Mouse (Mus musculus) ovary, postnatal 14 days (tissue): Measurements from ENCODE around the gene Slc39a7.

ENCODE experiments used
- DNase-seq: peaks from one replicate; pipeline ENCODE4 v3.0.0; 2022; ENCODE audit warnings: low spot score

The Slc39a7 gene

GRCm38 (mm10) chr17:34031465-34032173 lies at the start of gene Slc39a7, which contains the start of gene Rxrb:
Gene Slc39a7, minus strand, starts transcription at chr17:34031682.
Gene Rxrb, plus strand, starts transcription at chr17:34031812.
- DNase-seq, result peak; percentile 100

GRCm38 (mm10) chr17:34079621-34080020 lies 48.1 kb upstream of the Slc39a7 start:
- peak; percentile 11 for DNase-seq

- no peak for DNase-seq
These were observed 47.5 kb upstream of the Slc39a7 start for GRCm38 (mm10) chr17:34079002-34079401.

- DNase-seq, result no peak
These were observed 46.7 kb upstream of the Slc39a7 start for GRCm38 (mm10) chr17:34078148-34078547.

GRCm38 (mm10) chr17:34077549-34077948 lies 46.1 kb upstream of the Slc39a7 start:
- peak; percentile 61 for DNase-seq

GRCm38 (mm10) chr17:34075271-34075670 lies 43.8 kb upstream of the Slc39a7 start:
- peak; percentile 65 for DNase-seq

GRCm38 (mm10) chr17:34072091-34072490 lies 40.6 kb upstream of the Slc39a7 start:
- DNase-seq, result no peak

- DNase-seq, result no peak
These were observed 37.4 kb upstream of the Slc39a7 start for GRCm38 (mm10) chr17:34068864-34069263.

- no peak for DNase-seq
These were observed 25.7 kb upstream of the Slc39a7 start for GRCm38 (mm10) chr17:34057224-34057623.

GRCm38 (mm10) chr17:34047404-34048050 lies 16.0 kb upstream of the Slc39a7 start:
- no peak for DNase-seq

GRCm38 (mm10) chr17:34045941-34046340 lies 14.5 kb upstream of the Slc39a7 start:
- DNase-seq, result no peak

GRCm38 (mm10) chr17:34039562-34040450 lies 8.3 kb upstream of the Slc39a7 start:
- no peak for DNase-seq

GRCm38 (mm10) chr17:34038878-34039561 lies 7.5 kb upstream of the Slc39a7 start, which contains the start of gene Col11a2:
Gene Col11a2, plus strand, starts transcription at chr17:34039437.
- no peak for DNase-seq

- DNase-seq, result no peak
These were observed 7.0 kb upstream of the Slc39a7 start for GRCm38 (mm10) chr17:34038440-34038839.

- no peak for DNase-seq
These were observed 5.8 kb upstream of the Slc39a7 start for GRCm38 (mm10) chr17:34037241-34037640.

GRCm38 (mm10) chr17:34036647-34037046 lies 5.2 kb upstream of the Slc39a7 start:
- DNase-seq, result no peak

GRCm38 (mm10) chr17:34035517-34035916 lies 4.0 kb upstream of the Slc39a7 start:
- no peak for DNase-seq

- no peak for DNase-seq
These were observed 2.6 kb upstream of the Slc39a7 start for GRCm38 (mm10) chr17:34034064-34034463.

GRCm38 (mm10) chr17:34033441-34033840 lies 2.0 kb upstream of the Slc39a7 start:
- no peak for DNase-seq

- DNase-seq, result no peak
These were observed 1.3 kb upstream of the Slc39a7 start for GRCm38 (mm10) chr17:34032806-34033205.

- no peak for DNase-seq
These were observed 721 bp upstream of the Slc39a7 start for GRCm38 (mm10) chr17:34032174-34032632.

GRCm38 (mm10) chr17:34030861-34031326 lies 588 bp downstream of the Slc39a7 start:
- no peak for DNase-seq
